Mouse (Mus musculus) G1E (cell line): ENCODE measurements around the gene Gm11099. TPM values are rescaled to one million over a fixed set of nuclear protein-coding genes. Genes with fewer than 3 reads are reported as not detected.

ENCODE experiments used
- ATAC-seq: 2 replicates; pipeline ENCODE4 v1.8.0; 2016; ENCODE audit warnings: mild to moderate bottlenecking; ENCODE audit not compliant: insufficient number of reproducible peaks, poor library complexity, low FRiP score, severe bottlenecking; ENCODE audit errors: extremely low read depth
- DNase-seq: peaks from one replicate; pipeline ENCODE4 v3.0.0; 2012; ENCODE audit warnings: low spot score
- H3K27me3 ChIP-seq: 2 replicates; pipeline ENCODE4 v1.6.1; 2012; ENCODE audit warnings: mild to moderate bottlenecking, low read length, inconsistent platforms; ENCODE audit not compliant: insufficient read depth
- H3K36me3 ChIP-seq: replicated peaks from 2 replicates; pipeline ENCODE3; 2012; ENCODE audit warnings: mild to moderate bottlenecking, inconsistent platforms
- H3K4me1 ChIP-seq: 2 replicates; pipeline ENCODE4 v1.6.1; 2012; ENCODE audit warnings: low read depth, low read length, inconsistent platforms, mixed read lengths; ENCODE audit not compliant: insufficient read depth
- H3K4me3 ChIP-seq: 2 replicates; pipeline ENCODE4 v1.5.1; 2012; ENCODE audit warnings: low read depth, mild to moderate bottlenecking, inconsistent platforms, low read length, moderate library complexity, mixed read lengths
- H3K9me3 ChIP-seq: replicated peaks from 2 replicates; pipeline ENCODE4 v1.6.1; 2012; ENCODE audit warnings: inconsistent platforms
- CTCF ChIP-seq: IDR thresholded peaks from 2 replicates; pipeline ENCODE4 v1.5.1; 2012; ENCODE audit warnings: low read depth, low read length, inconsistent platforms, mixed read lengths
- GATA1 ChIP-seq: IDR thresholded peaks from 2 replicates; pipeline ENCODE4 v1.6.1; 2012; ENCODE audit warnings: borderline replicate concordance, low read length, inconsistent platforms, mixed read lengths
- GATA2 ChIP-seq: IDR thresholded peaks from 2 replicates; pipeline ENCODE4 v1.6.1; 2012; ENCODE audit warnings: low read depth, low read length, inconsistent platforms, borderline replicate concordance
- POLR2AphosphoS5 ChIP-seq: IDR thresholded peaks from 2 replicates; pipeline ENCODE4 v1.6.1; 2012; ENCODE audit warnings: low read depth, low read length, inconsistent platforms; ENCODE audit not compliant: insufficient replicate concordance
- TAL1 ChIP-seq: conservative IDR thresholded peaks from 2 replicates; pipeline ENCODE4 v1.6.1; 2012; ENCODE audit warnings: low read depth, low read length, inconsistent platforms, mixed read lengths
- polyA plus RNA-seq: library from polyadenylated mRNA; stranded (reverse); fragments of >175 nt; gene quantifications from 2 replicates; pipeline ENCODE4 v1.2.3, GENCODE M21; 2012
- total RNA-seq, 2 experiments: library from RNA; stranded (forward) in 1 of 2; stranded (reverse) in 1 of 2; fragments of 200-1000 nt in 1 of 2; fragments of >200 nt in 1 of 2; fragmentation: Nextera tagmentation in 1 of 2; gene quantifications; 2 replicates each; pipeline ENCODE4 v1.2.3; 2014 to 2017

Gene Gm11099
- total and polyA plus RNA-seq, 3 experiments = not detected

DNA sequence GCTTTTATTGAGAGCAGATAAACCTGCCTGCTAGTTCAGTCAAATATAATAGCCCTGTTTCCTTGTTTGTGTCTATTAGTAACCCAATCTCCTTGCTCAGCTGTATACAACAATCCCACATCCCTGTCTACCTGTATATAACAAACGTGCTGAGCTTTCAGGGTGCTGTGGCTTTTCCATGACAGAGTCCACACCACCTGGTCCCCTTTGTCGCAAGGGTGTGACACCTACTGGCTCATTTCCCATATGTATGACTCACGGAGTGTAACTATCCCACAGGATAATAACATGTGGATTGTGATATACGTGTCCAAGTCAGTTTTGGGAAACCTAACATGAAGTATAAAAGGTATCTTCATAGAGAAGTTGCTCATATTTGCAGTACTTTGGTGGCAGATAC is 16.8 kb upstream of the Gm11099 start:
- no peak for TF ChIP-seq GATA1
- no peak for TF ChIP-seq CTCF
- TF ChIP-seq TAL1 = no peak
- TF ChIP-seq POLR2AphosphoS5 = no peak
- TF ChIP-seq GATA2 = no peak
- peaks cover 24% of the 10 kb centered on the region for H3K9me3 ChIP-seq
- ATAC-seq = no peak
- no peaks in the 10 kb centered on the region for H3K36me3 ChIP-seq
- H3K27me3 ChIP-seq = no peaks in the 10 kb centered on the region
- H3K4me1 ChIP-seq = no peaks in the 10 kb centered on the region
- no peak overlapping the region for H3K4me3 ChIP-seq
- no peak for DNase-seq

DNA sequence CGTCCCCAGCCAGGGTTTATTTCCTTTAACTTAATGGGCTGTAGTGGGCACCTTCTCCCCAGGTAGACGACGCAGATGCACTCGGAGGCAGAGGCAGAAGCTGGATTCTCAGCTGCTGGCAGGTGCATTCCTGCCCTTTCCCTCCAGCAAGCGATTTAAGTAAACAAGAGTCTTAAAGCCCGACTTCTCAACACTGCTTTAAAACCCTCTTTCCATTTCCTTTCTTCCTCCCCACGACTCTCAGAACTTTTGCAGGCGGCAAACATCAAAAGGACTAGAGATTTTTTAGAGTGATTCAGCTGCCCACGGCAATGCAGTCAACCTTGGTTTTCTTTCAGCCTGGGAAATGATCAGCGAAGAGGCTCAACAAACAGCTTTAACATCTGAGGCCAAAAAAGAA is 14.7 kb upstream of the Gm11099 start:
- peaks cover 35% of the 10 kb centered on the region for H3K9me3 ChIP-seq

GRCm38 (mm10) chr2:58879876-58880275 is 20.6 kb downstream of the Gm11099 start:
- no peaks in the 10 kb centered on the region for H3K36me3 ChIP-seq
- no peak overlapping the region for H3K4me3 ChIP-seq
- DNase-seq (no peak), ATAC-seq (no peak)
- H3K9me3 ChIP-seq = peaks cover 14% of the 10 kb centered on the region; the same call in 1 of the 2 replicates
- H3K27me3 ChIP-seq = no peaks in the 10 kb centered on the region
- no peaks in the 10 kb centered on the region for H3K4me1 ChIP-seq
- TF ChIP-seq TAL1 (no peak), POLR2AphosphoS5 (no peak), GATA1 (no peak), CTCF (no peak), GATA2 (no peak)

More for the DNA sequence above, 14.7 kb upstream of the Gm11099 start:
- ATAC-seq (no peak), DNase-seq (no peak)
- Histone ChIP-seq H3K36me3 (no peaks in the 10 kb centered on the region), H3K27me3 (no peaks in the 10 kb centered on the region), H3K4me1 (no peaks in the 10 kb centered on the region), H3K4me3 (no peak overlapping the region)
- TF ChIP-seq GATA1 (no peak), CTCF (no peak), GATA2 (no peak), POLR2AphosphoS5 (no peak), TAL1 (no peak)

DNA sequence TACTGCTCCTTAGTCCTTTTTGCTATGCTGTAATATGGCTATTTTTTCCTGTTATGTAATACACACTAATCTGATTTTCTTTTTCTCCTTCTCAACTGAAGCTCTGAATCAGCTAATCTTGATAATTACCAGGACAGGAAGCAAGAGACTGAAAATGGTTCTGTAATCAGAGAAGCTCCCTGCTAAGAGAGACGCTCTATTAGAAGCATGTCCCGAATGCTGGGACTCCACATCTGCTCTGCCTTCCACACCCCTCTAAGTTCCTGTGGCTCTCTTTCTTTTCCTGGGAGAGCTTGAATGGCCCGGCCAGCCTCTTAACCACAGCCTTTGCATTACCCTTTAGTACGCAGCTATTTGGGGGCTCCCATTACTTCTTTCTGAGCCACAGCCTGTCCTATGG is 45.8 kb downstream of the Gm11099 start:
- no peaks in the 10 kb centered on the region for H3K4me1 ChIP-seq
- TF ChIP-seq GATA2 = no peak
- no peak for TF ChIP-seq POLR2AphosphoS5
- no peak for TF ChIP-seq GATA1
- TF ChIP-seq CTCF = no peak
- no peak for TF ChIP-seq TAL1
- H3K9me3 ChIP-seq = peaks cover 14% of the 10 kb centered on the region
- ATAC-seq (peak; percentile 8; the same call in 1 of the 2 replicates), DNase-seq (no peak)
- H3K36me3 ChIP-seq = no peaks in the 10 kb centered on the region
- no peaks in the 10 kb centered on the region for H3K27me3 ChIP-seq
- no peak overlapping the region for H3K4me3 ChIP-seq

DNA sequence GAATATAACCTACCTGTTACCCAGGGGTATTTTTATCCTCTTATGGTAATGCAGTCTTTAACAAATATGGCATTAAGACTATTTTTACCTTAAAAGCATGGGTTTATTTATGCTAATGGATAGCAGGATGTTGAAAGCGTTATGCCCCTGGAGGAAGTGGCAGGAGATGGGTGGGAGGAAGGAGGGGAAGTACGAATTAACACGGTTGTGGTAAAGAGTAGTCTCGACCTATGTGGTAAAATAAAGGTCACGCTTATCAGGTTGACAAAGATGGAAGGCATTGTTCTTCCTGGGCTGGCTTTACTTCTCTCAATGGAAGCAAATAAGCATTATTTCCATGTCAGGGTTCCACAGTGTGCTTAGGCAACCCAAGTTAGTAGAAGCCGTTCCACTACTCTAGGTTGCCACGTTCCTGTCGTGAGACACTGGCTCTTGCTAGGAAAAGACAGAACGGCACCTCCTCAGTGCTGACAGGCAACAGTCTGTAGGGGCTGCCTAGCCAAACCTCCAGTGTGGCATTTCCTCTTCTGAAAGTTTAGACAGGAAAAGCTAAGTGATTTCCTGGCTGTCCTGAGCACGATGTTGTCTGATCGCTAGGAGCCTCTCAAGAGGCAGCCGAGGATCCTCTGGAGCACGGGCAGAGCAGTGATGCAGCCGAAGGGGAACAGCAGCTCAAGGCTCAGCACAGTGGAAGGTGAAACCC is 47.7 kb downstream of the Gm11099 start:
- no peak for ATAC-seq
- H3K9me3 ChIP-seq = peaks cover 16% of the 10 kb centered on the region

GRCm38 (mm10) chr2:58912339-58912738 is 53.1 kb downstream of the Gm11099 start:
- no peak for DNase-seq
- no peak for TF ChIP-seq POLR2AphosphoS5
- no peak for TF ChIP-seq GATA2
- no peak for TF ChIP-seq TAL1
- TF ChIP-seq GATA1 = no peak
- TF ChIP-seq CTCF = no peak
- no peaks in the 10 kb centered on the region for H3K36me3 ChIP-seq

More for the DNA sequence above, 47.7 kb downstream of the Gm11099 start:
- DNase-seq = no peak
- H3K4me1 ChIP-seq = no peaks in the 10 kb centered on the region
- no peak for TF ChIP-seq GATA1
- TF ChIP-seq CTCF = no peak
- no peak for TF ChIP-seq GATA2
- TF ChIP-seq POLR2AphosphoS5 = no peak
- no peak for TF ChIP-seq TAL1
- no peaks in the 10 kb centered on the region for H3K27me3 ChIP-seq
- H3K4me3 ChIP-seq = no peak overlapping the region
- H3K36me3 ChIP-seq = no peaks in the 10 kb centered on the region

GRCm38 (mm10) chr2:58918351-58918750 is 59.1 kb downstream of the Gm11099 start:
- no peak for ATAC-seq
- no peak for DNase-seq
- H3K4me3 ChIP-seq = no peak overlapping the region
- H3K36me3 ChIP-seq = no peaks in the 10 kb centered on the region
- H3K4me1 ChIP-seq = no peaks in the 10 kb centered on the region
- peaks cover 7% of the 10 kb centered on the region; the same call in 1 of the 2 replicates for H3K9me3 ChIP-seq
- TF ChIP-seq TAL1 = no peak
- no peak for TF ChIP-seq CTCF
- TF ChIP-seq GATA2 = no peak
- no peak for TF ChIP-seq POLR2AphosphoS5
- no peak for TF ChIP-seq GATA1
- H3K27me3 ChIP-seq = no peaks in the 10 kb centered on the region

More at GRCm38 (mm10) chr2:58912339-58912738, 53.1 kb downstream of the Gm11099 start:
- Histone ChIP-seq H3K4me3 (no peak overlapping the region), H3K9me3 (peaks cover 10% of the 10 kb centered on the region), H3K4me1 (no peaks in the 10 kb centered on the region), H3K27me3 (no peaks in the 10 kb centered on the region)
- no peak for ATAC-seq
